Mouse (Mus musculus): ENCODE results near the gene Zscan20.

GRCm38 (mm10) chr4:128610706-128611105 lies 808 bp upstream of the Zscan20 start:
- no peak for TF ChIP-seq CTCF (IDR thresholded peaks at IDR 0.05; ENCODE audit: borderline replicate concordance, control insufficient read depth, extremely low read depth, insufficient read depth, low read length, poor library complexity)
- no peak for TF ChIP-seq POLR2A (IDR thresholded peaks at IDR 0.05; ENCODE audit: control insufficient read depth, extremely low read depth, insufficient read depth, low read length, poor library complexity)

All from thymus, adult 2 months (tissue).